Mouse (Mus musculus) embryonic fibroblast, embryonic 13.5 days (primary cell): ENCODE data around the gene Fcrl5.

Experiments
- CTCF ChIP-seq: IDR thresholded peaks from 2 replicates; pipeline ENCODE4 v1.5.1; 2011; ENCODE audit warnings: mild to moderate bottlenecking, control low read depth, low read length, moderate library complexity, borderline replicate concordance; ENCODE audit not compliant: insufficient read depth
- POLR2A ChIP-seq: IDR thresholded peaks from 2 replicates; pipeline ENCODE4 v1.6.1; 2011; ENCODE audit warnings: low read depth, mild to moderate bottlenecking, control low read depth, low read length, moderate library complexity

DNA sequence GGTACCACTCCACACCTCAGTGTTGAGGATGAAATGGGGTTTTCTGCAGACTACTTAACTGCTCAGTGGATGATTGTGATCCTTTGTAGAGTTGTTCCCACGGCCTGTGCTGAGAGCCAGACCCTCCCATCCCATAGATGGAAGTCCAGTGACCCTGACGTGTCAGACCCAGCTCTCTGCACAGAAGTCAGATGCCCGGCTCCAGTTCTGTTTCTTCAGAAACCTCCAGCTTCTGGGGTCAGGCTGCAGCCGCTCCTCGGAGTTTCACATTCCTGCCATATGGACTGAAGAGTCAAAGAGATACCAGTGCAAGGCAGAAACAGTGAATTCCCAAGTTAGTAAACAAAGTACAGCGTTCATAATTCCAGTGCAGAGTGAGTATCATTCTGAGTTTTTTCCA lies 8.4 kb downstream of the Fcrl5 start:
- TF ChIP-seq CTCF (no peak), POLR2A (no peak)
